Mouse (Mus musculus): ENCODE results near the gene Usb1.

DNA sequence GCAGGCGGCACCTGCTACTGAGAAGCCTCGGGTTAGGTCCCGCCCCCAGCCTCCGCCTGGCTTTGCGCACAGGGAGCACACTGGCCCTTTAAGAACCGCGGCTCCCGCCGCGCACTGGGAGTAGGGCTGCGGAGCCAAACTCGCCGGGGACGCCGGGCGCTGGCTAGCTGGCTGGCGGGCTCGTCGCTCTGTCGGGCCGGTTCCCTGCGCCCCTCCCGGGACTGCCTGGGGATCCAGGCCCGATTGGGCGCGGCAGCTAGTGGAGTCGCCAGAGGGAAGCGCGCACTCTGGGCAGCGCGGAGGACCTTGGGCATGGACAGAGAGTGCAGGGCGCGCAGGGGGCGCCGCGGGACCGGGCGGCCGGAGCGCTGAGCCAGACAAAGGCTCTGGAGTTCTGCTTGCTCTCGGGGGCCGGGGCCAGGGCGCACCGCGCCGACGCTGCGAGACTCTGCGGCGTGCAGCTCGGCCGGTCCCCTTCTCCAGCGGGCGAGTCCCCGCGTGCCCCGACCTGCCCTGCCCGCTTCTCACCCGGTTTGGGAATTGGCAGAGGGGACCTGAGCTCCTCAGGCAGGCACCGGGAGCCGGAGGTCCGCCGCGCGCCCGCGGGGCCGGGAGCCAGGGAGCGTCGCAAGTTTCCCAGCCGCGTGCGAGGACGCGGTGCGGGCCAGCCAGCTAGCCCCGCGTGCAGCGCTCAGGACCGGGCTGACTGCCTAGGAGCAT is 20.2 kb downstream of the Usb1 start, which contains the start of gene Mmp15:
- no peak for TF ChIP-seq CTCF (conservative IDR thresholded peaks at IDR 0.05; ENCODE audit: low read length)
- no peak for TF ChIP-seq NANOG (IDR thresholded peaks at IDR 0.05; ENCODE audit: borderline replicate concordance, low read length)
